Mouse (Mus musculus) lung, adult 2 months (tissue): ENCODE measurements around the gene Bcar1.

ENCODE experiments used
- CTCF ChIP-seq: fragments of 200-500 bp; IDR thresholded peaks from 2 replicates; pipeline ENCODE4 v1.5.1; 2011; ENCODE audit warnings: mild to moderate bottlenecking, low read length, control low read depth; ENCODE audit not compliant: insufficient read depth
- POLR2A ChIP-seq: fragments of 200-500 bp; IDR thresholded peaks from 2 replicates; pipeline ENCODE4 v1.6.1; 2011; ENCODE audit warnings: low read depth, mild to moderate bottlenecking, control low read depth, low read length, borderline replicate concordance; ENCODE audit errors: extremely low read depth

DNA sequence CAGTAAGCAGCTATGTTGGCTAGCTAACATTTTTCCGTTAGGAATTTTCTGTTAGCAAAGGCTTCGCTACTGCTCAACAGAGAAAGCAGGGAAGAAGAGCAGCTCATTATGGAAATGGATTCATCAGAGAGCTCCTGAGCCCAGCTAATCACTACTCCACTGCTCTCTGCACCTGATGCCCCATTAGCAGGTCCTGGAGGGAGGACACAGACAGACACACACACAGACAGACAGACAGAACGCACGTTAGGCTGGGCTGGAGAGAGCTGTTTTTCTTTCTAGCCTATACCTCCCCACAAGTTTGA, 26.2 kb downstream of the Bcar1 start:
- TF ChIP-seq CTCF (no peak), POLR2A (no peak)
